Mouse (Mus musculus): Measurements from ENCODE around the gene Dynlrb1.

The Dynlrb1 gene

GRCm38 (mm10) chr2:155236362-155236992 lies at the start of gene Dynlrb1:
Gene Dynlrb1, plus strand, starts transcription at chr2:155236533.
- DNase-seq (ENCODE audit: low spot score in 2 of 2): peak; percentile 98 to 99

- peak in 1 of 2 experiments; percentile 17 for DNase-seq (ENCODE audit: low spot score in 2 of 2)
Measured at GRCm38 (mm10) chr2:155207419-155207818, 28.9 kb upstream of the Dynlrb1 start.

- DNase-seq (ENCODE audit: low spot score in 2 of 2): no peak
Measured at GRCm38 (mm10) chr2:155223145-155223544, 13.2 kb upstream of the Dynlrb1 start.

- DNase-seq (ENCODE audit: low spot score in 2 of 2): peak; percentile 31 to 59
Measured at GRCm38 (mm10) chr2:155224721-155225120, 11.6 kb upstream of the Dynlrb1 start.

GRCm38 (mm10) chr2:155235746-155236361 lies 479 bp upstream of the Dynlrb1 start:
- no peak for DNase-seq (ENCODE audit: low spot score in 2 of 2)

GRCm38 (mm10) chr2:155237276-155237675 lies 943 bp downstream of the Dynlrb1 start:
- DNase-seq (ENCODE audit: low spot score in 2 of 2): no peak

- DNase-seq (ENCODE audit: low spot score in 2 of 2): peak in 1 of 2 experiments; percentile 38
Measured at GRCm38 (mm10) chr2:155240915-155241314, 4.6 kb downstream of the Dynlrb1 start.

GRCm38 (mm10) chr2:155242296-155242855 lies 6.0 kb downstream of the Dynlrb1 start:
- DNase-seq (ENCODE audit: low spot score in 2 of 2): peak; percentile 19 to 45

- DNase-seq (ENCODE audit: low spot score in 2 of 2): peak in 1 of 2 experiments; percentile 35
Measured at GRCm38 (mm10) chr2:155246231-155246630, 9.9 kb downstream of the Dynlrb1 start.

GRCm38 (mm10) chr2:155248206-155248605 lies 11.9 kb downstream of the Dynlrb1 start:
- DNase-seq (ENCODE audit: low spot score in 2 of 2): no peak

- no peak for DNase-seq (ENCODE audit: low spot score in 2 of 2)
Measured at GRCm38 (mm10) chr2:155248718-155249117, 12.4 kb downstream of the Dynlrb1 start.

- no peak for DNase-seq (ENCODE audit: low spot score in 2 of 2)
Measured at GRCm38 (mm10) chr2:155249588-155249987, 13.3 kb downstream of the Dynlrb1 start.

- no peak for DNase-seq (ENCODE audit: low spot score in 2 of 2)
Measured at GRCm38 (mm10) chr2:155265526-155265925, 29.2 kb downstream of the Dynlrb1 start.

- no peak for DNase-seq (ENCODE audit: low spot score in 2 of 2)
Measured at GRCm38 (mm10) chr2:155266896-155267295, 30.6 kb downstream of the Dynlrb1 start.

- DNase-seq (ENCODE audit: low spot score in 2 of 2): no peak
Measured at GRCm38 (mm10) chr2:155271957-155272356, 35.6 kb downstream of the Dynlrb1 start.

GRCm38 (mm10) chr2:155272396-155273170 lies 36.2 kb downstream of the Dynlrb1 start:
- no peak for DNase-seq (ENCODE audit: low spot score in 2 of 2)

- DNase-seq (ENCODE audit: low spot score in 2 of 2): no peak
Measured at GRCm38 (mm10) chr2:155273603-155274002, 37.3 kb downstream of the Dynlrb1 start.

GRCm38 (mm10) chr2:155276195-155276594 lies 39.9 kb downstream of the Dynlrb1 start, which contains the start of gene Map1lc3a:
Gene Map1lc3a, plus strand, starts transcription at chr2:155276297.
- DNase-seq (ENCODE audit: low spot score in 2 of 2): peak; percentile 94 to 96

GRCm38 (mm10) chr2:155276621-155277175 lies 40.4 kb downstream of the Dynlrb1 start:
- DNase-seq (ENCODE audit: low spot score in 2 of 2): no peak

GRCm38 (mm10) chr2:155277721-155278120 lies 41.4 kb downstream of the Dynlrb1 start:
- DNase-seq (ENCODE audit: low spot score in 2 of 2): no peak

- DNase-seq (ENCODE audit: low spot score in 2 of 2): peak; percentile 60 to 73
Measured at GRCm38 (mm10) chr2:155278361-155278760, 42.0 kb downstream of the Dynlrb1 start.

- no peak for DNase-seq (ENCODE audit: low spot score in 2 of 2)
Measured at GRCm38 (mm10) chr2:155279163-155279562, 42.8 kb downstream of the Dynlrb1 start.

All from heart, adult 9 months (tissue).